Mouse (Mus musculus): Measurements from ENCODE around the gene Scamp2.

DNA sequence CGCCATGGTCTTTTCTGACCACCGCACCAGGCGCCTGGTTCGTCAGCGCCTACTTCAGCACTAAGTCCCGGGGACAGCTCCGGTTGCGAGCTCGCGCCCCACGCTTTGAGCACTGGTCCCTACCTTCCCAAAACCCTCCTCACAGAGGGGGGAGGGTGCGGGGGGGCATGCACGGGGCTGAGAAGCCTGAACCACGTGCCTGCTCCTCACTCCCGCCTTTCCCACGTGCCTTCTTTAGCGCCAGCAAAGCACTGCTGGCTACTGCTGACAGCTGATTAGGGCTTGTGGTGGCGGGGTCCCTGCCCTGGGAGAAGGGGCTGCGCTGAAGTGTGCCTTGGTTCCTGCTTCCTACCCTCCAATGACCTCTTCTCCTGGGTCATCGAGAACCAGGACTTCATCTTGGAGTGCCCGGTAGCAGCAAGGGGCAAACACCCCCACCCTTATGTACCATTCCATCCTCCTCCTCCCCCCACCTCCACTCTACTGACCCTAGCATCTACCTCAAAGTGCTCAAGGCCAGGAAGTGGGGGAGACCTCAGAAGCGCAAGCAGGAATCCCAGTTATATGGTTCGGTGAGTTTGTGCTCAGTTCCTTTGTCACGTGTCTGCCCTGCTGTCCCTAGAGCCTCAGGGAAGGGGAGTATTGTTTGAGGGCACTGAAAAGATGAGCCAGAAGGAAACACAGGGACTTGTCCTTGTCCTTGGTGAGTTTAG is 45.6 kb downstream of the Scamp2 start, which contains the start of gene Cplx3:
- TF ChIP-seq CTCF (IDR thresholded peaks at IDR 0.05; ENCODE audit: low read depth, low read length) = no peak
- no peak for TF ChIP-seq POLR2A (IDR thresholded peaks at IDR 0.05; ENCODE audit: borderline replicate concordance, low read depth, low read length)
